Mouse (Mus musculus) olfactory bulb, adult 2 months (tissue): Measurements from ENCODE around the gene Myo3a.

Experiments used
- CTCF ChIP-seq: fragments of 200-500 bp; IDR thresholded peaks from 2 replicates; pipeline ENCODE4 v1.5.1; 2012; ENCODE audit warnings: low read depth, mild to moderate bottlenecking, low read length, moderate library complexity; ENCODE audit not compliant: insufficient read depth
- POLR2A ChIP-seq: fragments of 200-500 bp; IDR thresholded peaks from 2 replicates; pipeline ENCODE4 v1.6.1; 2012; ENCODE audit warnings: mild to moderate bottlenecking, low read depth, low read length, moderate library complexity; ENCODE audit not compliant: insufficient read depth

GRCm38 (mm10) chr2:22297913-22298312, 70.6 kb downstream of the Myo3a start:
- TF ChIP-seq POLR2A = no peak
- no peak for TF ChIP-seq CTCF
